Mouse (Mus musculus) liver (tissue): ENCODE results near the gene Fgf4.

Source experiments
- DNase-seq: peaks from one replicate; pipeline ENCODE4 v3.0.0-alpha.2; 2020; ENCODE audit warnings: mixed read lengths

Gene Fgf4

DNA sequence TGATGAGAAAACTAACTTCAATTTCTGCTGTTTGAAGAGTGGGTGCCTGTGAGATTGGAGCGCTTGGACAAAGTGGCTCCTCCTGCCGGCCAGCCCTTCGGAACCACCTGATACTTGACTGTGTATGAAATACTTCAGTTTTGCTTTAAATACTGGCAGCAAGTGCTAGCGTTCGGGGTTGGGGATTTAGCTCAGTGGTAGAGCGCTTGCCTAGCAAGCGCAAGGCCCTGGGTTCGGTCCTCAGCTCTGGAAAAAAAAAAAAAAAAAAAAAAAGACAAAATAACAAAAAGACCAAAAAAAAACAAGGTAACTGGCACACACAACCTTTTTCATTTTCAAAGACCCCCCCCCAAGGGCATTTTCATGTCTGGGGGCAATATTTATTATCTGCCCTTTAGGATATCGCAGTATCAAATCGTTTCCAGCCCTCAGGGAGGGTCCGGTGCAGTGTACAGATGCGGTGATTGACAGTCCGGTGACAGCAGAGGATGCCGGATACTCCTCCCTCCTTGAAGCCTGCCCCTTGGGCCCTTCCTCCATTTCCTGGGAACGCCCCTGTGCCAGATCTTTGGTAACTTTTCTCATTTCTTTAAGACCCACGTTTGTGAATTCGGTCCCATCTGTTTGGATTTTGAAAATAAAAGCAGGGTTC, 67.3 kb downstream of the Fgf4 start:
- DNase-seq, result no peak
